Mouse (Mus musculus) left cerebral cortex, postnatal 36 days (tissue): Measurements from ENCODE around the gene Rnaseh2a. TPM values are rescaled to one million over a fixed set of nuclear protein-coding genes. Genes with fewer than 3 reads are reported as not detected.

Experiments used
- DNase-seq, 2 experiments: peaks; one replicate each; pipeline ENCODE4 v3.0.0; 2021 to 2022; ENCODE audit warnings: low spot score in 2 of 2, mixed read lengths in 1 of 2
- intact Hi-C: fragments of 180-260 bp; cut with DNase I; formaldehyde crosslinking; loops from one replicate; pipeline ENCODE4 v1.15.1; 2025
- total RNA-seq, 2 experiments: library from RNA; stranded (reverse); gene quantifications; 2 replicates each; pipeline ENCODE4 v1.2.3; 2021

Gene Rnaseh2a
- total RNA-seq, 2 experiments from 2014 or later, result 41.2 to 55.4 TPM

GRCm38 (mm10) chr8:84944478-84945160 lies 24.9 kb downstream of the Rnaseh2a start:
- peak; percentile 69 to 78 for DNase-seq
- intact Hi-C loops, result no loop called here

DNA sequence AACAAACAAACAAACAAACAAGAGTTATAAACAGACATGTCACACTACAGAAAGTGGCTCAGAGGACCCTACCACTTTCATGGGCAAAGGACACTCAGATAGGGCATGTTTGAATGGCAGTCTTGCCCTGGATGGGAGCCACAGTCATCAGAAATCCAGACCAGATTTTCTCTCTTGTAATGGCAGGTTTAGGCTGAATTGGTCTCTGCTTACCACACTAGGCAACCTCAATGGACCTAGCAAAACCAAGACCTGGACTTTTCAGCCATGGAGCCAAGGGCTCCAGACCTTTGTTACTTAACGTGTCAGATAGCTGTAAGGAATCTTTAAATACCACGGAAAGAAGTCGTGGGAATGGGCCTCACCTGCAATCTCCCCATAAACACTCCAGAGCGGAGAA lies 25.9 kb downstream of the Rnaseh2a start:
- intact Hi-C loops, result no loop called here
- DNase-seq, result no peak

GRCm38 (mm10) chr8:84937620-84938485 lies 31.7 kb downstream of the Rnaseh2a start:
- no peak for DNase-seq
- intact Hi-C loops, result no loop called here

- DNase-seq, result peak; percentile 68 to 82
- intact Hi-C loops, result no loop called here
These were observed 32.5 kb downstream of the Rnaseh2a start, which contains the start of gene Mast1 for GRCm38 (mm10) chr8:84936962-84937546. Gene Mast1 (minus strand): TSS chr8:84937359.

DNA sequence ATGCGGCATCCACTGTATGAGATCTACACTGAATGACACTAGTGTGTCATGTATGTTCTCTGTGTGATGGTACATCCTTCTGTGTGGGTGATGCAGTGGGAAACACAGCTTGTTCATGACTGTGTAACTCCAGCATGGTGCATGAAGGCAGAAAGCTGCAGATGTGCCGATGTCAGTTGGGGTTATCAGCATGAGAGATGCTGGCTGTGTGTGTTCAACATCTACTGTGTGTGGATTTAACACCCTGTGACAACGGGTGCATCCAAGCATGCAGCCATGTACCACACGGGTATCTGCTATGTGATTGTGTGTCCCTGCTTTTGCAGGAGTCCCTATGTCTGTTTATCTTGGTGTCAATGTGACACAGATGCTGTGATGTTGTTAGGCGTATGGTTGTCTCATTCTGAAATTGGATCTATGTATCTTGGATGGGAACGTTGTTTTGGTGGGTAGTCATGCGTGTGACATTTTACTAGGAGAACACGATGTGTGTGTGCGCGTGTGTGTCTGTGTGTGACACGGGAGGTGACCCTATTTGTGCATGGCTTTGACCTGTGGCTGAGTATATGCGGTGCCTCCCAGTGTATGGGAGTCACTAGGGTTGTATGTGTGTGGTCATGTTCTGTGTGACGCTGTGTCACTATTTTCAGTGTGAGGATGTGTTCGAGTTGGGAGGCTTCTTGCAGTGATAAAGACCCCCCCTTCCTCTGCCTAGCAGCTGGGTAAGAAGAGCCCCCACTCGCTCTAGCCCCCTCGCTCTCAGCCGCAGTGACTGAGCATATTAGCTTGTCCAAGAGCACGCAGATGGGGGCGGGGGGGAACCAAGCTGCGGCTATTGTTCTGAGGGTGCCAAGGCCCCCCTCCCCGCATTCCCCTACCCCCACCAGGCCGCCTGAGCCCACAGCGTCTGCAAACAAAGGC lies 33.3 kb downstream of the Rnaseh2a start:
- no peak for DNase-seq
- intact Hi-C loops, result no loop called here

DNA sequence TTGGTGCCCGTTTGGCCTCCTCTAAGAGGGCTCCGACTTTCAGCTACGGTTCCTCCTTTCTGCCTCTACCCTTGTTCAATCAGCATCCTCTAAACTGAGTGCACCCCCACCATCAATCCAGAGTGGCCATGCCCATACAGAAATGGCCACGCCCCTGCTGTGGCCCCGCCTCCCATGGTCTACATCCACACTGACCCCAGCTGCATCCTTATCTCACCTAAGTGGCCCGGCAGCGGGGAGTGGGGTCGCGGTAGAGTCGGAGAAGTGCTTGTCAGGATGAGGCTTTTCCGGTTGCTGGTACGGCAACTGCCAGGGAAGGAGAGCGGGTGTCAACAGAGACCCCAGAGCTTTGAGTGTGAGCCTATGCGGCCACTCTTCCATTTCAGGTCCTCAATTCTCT lies 34.1 kb downstream of the Rnaseh2a start:
- DNase-seq, result no peak
- intact Hi-C loops, result no loop called here

DNA sequence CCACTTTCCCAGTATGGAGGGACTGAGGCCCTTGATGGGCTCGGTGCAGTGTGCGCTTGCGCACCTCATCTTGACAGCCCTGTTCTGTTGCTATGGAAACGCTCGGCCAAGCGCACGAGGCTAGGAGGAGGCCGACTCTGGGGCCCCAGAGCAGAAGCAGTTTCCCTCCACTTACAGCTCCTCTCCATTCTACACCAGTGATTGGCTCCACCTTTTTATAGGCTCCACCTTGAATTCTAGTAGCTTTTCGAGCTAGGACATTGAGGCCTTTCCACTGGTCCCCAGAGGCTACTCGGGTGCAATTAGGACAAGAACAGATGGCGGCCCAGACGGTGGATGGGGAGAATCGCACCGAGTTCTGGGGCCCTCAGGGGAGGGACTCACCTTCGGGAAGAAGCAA lies 34.7 kb downstream of the Rnaseh2a start:
- intact Hi-C loops, result no loop called here
- DNase-seq, result peak; percentile 43 to 55

DNA sequence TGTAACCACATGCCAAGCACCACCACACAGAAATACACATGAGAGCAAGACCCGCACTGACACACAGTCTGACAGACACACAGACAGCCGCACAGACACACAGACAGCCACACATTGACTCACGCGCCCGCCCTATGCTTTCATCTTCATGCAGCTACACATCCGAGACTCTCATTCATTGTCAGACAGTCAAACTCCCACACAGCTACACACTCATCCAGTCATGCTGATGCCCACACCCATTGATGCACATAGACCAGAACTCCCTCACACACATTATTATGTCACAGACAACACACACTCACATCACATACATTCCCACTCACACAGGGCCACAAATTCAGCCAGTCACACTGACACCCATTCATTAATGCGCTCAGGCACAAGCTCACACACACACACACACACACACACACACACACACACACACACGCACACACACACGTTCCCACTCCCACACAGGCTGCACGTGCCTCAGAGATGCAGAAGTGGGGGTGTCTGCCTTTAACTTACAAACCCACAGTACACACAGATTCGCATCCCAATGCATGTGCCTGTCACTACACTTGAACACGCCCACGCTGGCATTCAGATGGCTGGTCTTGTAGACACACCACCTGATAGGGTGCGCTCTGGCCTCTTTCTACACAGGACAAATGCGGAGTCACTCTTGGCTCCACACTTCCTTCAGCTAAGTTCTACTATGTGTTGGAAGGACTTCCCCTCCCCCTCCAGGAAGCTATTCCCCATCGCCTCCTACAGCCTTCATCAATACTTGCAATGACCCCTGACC lies 35.6 kb downstream of the Rnaseh2a start:
- DNase-seq, result peak; percentile 39 to 41
- intact Hi-C loops, result no loop called here

GRCm38 (mm10) chr8:84930582-84930981 lies 39.0 kb downstream of the Rnaseh2a start:
- intact Hi-C loops, result no loop called here
- DNase-seq, result no peak

DNA sequence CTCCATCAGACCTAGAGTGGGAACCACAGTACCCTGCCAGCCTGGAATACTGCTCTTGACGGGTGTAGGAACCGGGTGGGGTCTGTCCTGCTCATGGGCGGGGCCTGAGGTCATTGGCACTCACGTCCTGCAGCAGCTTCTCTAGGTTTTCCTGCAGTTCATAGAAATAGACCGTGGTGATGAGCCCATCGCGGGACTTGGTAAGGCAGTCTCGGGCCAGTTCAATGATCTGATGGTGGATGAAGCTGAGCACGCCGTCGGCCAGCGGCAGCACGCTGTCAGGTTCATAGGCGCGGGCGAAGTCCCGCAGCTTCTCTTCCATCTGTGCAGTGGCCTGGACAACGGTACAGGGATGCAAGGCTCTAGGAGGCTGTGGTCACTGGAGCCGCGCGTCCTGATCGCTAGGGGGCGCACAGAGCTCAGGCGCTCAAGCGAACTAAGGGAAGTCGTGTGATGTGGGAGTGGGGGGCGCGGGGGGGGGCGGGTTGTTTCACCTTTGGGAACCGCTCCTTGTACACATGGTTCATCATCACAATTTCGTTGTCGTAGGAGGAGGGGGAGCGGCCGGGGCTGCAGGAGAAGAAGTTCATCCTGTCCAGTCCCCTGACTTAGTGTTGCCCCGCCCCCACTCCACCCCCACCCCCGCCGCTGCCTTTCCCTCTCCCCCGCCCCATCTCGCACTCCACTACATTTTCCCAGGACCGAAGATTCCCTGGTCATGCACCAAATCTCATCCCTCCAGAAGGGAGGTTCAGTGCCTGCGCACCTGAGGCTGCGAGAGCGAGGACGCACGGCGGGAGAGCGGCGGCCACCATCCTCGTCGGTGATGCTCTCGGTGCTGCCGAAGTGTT lies 40.9 kb downstream of the Rnaseh2a start:
- intact Hi-C loops, result no loop called here
- peak; percentile 60 to 68 for DNase-seq

GRCm38 (mm10) chr8:84927513-84927912 lies 42.1 kb downstream of the Rnaseh2a start:
- no peak for DNase-seq
- intact Hi-C loops, result no loop called here

GRCm38 (mm10) chr8:84925557-84925956 lies 44.0 kb downstream of the Rnaseh2a start:
- no peak for DNase-seq
- intact Hi-C loops, result no loop called here

DNA sequence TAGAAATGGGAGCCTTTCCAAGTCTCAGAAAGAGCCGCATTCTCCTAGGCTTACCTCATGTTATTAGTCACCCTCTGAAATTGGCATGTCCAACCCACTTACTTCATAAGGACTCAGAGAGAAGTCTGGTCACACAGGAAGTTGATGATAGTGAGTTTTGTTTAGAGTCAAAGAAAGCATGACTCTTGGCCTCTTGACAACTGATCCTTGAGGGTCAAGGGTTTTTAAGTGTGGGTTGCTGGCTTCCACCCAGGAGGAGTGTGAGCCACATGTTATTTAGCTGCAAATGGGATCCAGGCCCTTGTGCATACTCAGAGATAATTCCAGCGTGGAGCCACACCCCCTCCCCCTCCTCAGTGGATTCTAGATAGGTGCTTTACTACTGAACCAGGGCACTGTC lies 48.0 kb downstream of the Rnaseh2a start:
- DNase-seq, result no peak
- intact Hi-C loops, result no loop called here

- DNase-seq, result no peak
- intact Hi-C loops, result no loop called here
These were observed 50.9 kb downstream of the Rnaseh2a start for GRCm38 (mm10) chr8:84918646-84919045.

DNA sequence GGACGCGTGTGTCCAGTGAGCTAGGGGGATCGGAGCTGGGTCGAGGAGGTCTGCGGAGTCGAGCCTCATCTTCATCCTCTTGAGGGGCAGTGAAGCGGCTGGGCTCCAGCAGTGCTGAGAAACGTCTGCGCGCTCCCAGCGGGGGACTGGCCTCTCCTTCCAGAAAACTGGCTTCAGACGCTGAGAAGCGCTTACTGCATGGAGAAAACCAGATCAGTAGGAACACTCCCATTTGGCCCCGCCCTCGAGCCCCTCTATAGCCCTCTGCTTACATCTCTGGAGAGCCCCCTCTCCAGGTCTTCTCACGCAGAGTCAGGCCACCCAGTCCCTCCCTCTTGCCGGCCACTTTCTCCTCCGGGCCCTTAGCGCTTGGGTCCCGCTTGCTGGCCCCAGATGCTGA lies 51.8 kb downstream of the Rnaseh2a start:
- intact Hi-C loops, result no loop called here
- DNase-seq, result no peak

DNA sequence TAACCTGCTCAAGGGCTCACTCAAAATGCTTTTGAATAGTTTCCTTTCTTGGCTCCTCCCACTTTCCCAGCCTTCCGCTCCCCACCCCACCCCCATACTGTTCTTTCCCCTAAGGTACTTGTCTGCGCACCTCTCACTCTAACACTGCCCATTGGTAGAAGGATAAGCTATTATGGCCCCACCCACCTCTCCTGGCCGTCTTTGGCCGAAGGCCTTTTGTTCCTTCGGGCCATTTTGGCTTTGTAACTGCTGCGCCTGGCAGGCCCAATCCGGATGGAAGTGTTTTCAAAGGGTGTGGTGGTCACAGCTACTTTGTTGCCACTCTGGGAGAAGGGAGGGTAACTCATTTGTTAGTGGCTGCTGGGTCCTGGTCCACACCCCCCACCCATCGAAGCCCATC lies 54.3 kb downstream of the Rnaseh2a start:
- intact Hi-C loops, result no loop called here
- no peak for DNase-seq

- DNase-seq, result no peak
- intact Hi-C loops, result no loop called here
These were observed 55.6 kb downstream of the Rnaseh2a start for GRCm38 (mm10) chr8:84913960-84914359.

GRCm38 (mm10) chr8:84913502-84913900 lies 56.1 kb downstream of the Rnaseh2a start:
- no peak for DNase-seq
- intact Hi-C loops, result no loop called here
